Mouse (Mus musculus) intestine, postnatal 0 days (tissue): ENCODE results near the gene Irs2. TPM values are rescaled to one million over a fixed set of nuclear protein-coding genes. Genes with fewer than 3 reads are reported as not detected.

Experiments used
- ATAC-seq: fragments of 200-750 bp; cut with Nextera tagmentation; 2 replicates; pipeline ENCODE4 v1.8.0; 2017; ENCODE audit warnings: mild to moderate bottlenecking, moderate TSS enrichment, moderate library complexity
- H3K27ac ChIP-seq: fragments of 300-500 bp; sonication (generic); 2 replicates; pipeline ENCODE4 v1.5.1; 2014; ENCODE audit warnings: mild to moderate bottlenecking, low read depth, low read length, moderate library complexity
- H3K27me3 ChIP-seq: fragments of 300-500 bp; sonication (generic); replicated peaks from 2 replicates; pipeline ENCODE4 v1.6.1; 2014; ENCODE audit warnings: low read length, mixed read lengths; ENCODE audit not compliant: control insufficient read depth, insufficient read depth
- H3K36me3 ChIP-seq: fragments of 300-500 bp; sonication (generic); 2 replicates; pipeline ENCODE4 v1.6.1; 2014; ENCODE audit warnings: mild to moderate bottlenecking, moderate library complexity; ENCODE audit not compliant: control insufficient read depth, insufficient read depth
- H3K4me1 ChIP-seq: fragments of 300-500 bp; sonication (generic); replicated peaks from 2 replicates; pipeline ENCODE4 v1.6.1; 2014; ENCODE audit warnings: antibody characterized with exemption, low read length, mixed read lengths; ENCODE audit not compliant: control insufficient read depth, insufficient read depth
- H3K4me2 ChIP-seq: fragments of 300-500 bp; sonication (generic); replicated peaks from 2 replicates; pipeline ENCODE4 v1.6.1; 2014; ENCODE audit warnings: low read depth, mild to moderate bottlenecking, moderate library complexity
- H3K4me3 ChIP-seq: fragments of 300-500 bp; sonication (generic); 2 replicates; pipeline ENCODE4 v1.5.1; 2014; ENCODE audit warnings: low read depth, low read length
- H3K9ac ChIP-seq: fragments of 300-500 bp; sonication (generic); 2 replicates; pipeline ENCODE4 v1.6.1; 2014; ENCODE audit warnings: mild to moderate bottlenecking, low read depth, low read length
- H3K9me3 ChIP-seq: fragments of 300-500 bp; sonication (generic); 2 replicates; pipeline ENCODE4 v1.6.1; 2016; ENCODE audit warnings: mixed run types; ENCODE audit not compliant: control insufficient read depth
- CTCF ChIP-seq: sonication (generic); IDR thresholded peaks from 2 replicates; pipeline ENCODE4 v1.5.1; 2016; ENCODE audit warnings: low read depth, mild to moderate bottlenecking, control low read depth, antibody characterized with exemption, moderate library complexity
- WGBS: fragments of 180-500 bp; shearing (Covaris S2); extraction: QIAGEN DNeasy Blood & Tissue Kit; methylation state at CpG from one replicate; pipeline ENCODE4 v1.1.7; 2014; 5-methylcytosine and 5-hydroxymethylcytosine counted together
- polyA plus RNA-seq: library from polyadenylated mRNA; unstranded; fragments of >200 nt; fragmentation: Nextera tagmentation; extraction: Ambion mirVana; gene quantifications from 2 replicates; pipeline ENCODE4 v1.2.1, GENCODE M21; 2015

The Irs2 gene
- polyA plus RNA-seq, 1 experiment from 2014 or later, result 7.7 TPM

DNA sequence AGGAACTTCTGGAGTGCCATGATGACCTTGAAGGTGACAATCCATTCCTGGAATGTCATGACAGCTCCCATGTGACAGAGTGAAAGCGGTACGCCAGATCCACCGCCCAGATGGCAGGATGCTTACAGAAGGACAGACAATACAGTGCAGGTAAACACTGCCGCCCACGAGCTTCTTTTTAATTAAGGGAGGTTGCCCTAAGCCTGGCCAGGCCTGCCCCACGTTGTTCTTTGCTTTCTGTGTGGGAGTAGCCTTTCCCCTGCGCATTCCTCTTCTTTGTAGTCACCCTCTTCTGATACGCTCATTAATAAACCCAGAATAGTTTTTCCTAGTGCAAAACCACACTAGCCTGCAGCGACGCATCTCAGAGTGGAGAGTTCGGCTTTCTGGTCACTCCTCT is 36.4 kb upstream of the Irs2 start:
- no peaks in the 10 kb centered on the region for H3K36me3 ChIP-seq
- H3K27ac ChIP-seq, result no peak overlapping the region
- no peak overlapping the region for H3K4me2 ChIP-seq
- H3K27me3 ChIP-seq, result no peaks in the 10 kb centered on the region
- 73% methylated on average over 11 of the region's 11 CpGs for WGBS
- no peak for TF ChIP-seq CTCF
- ATAC-seq, result no peak
- H3K4me1 ChIP-seq, result no peaks in the 10 kb centered on the region
- no peaks in the 10 kb centered on the region for H3K9me3 ChIP-seq
- H3K9ac ChIP-seq, result no peak overlapping the region
- no peak overlapping the region for H3K4me3 ChIP-seq

DNA sequence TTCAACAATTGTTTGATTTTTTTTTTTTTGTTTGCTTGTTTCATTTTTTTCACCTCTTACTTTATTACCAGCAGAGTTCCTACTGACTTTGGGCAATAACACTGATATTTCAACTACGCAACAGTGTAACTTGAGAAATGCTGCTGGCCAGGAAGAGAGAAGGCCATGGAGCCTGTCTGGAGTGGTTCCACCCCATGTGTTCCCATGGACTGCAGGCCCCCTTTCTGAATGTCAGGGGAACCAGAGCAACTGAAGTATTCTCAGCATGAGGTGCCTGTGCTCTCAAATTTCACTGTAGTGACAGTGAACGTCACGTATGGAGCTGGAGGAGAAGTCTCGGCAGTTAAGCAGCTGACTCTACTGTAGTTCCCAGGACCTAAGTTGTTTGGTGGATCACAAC is 35.3 kb upstream of the Irs2 start:
- Histone ChIP-seq H3K4me3 (no peak overlapping the region), H3K9me3 (no peaks in the 10 kb centered on the region), H3K4me1 (no peaks in the 10 kb centered on the region), H3K27me3 (no peaks in the 10 kb centered on the region), H3K27ac (no peak overlapping the region), H3K36me3 (no peaks in the 10 kb centered on the region), H3K4me2 (no peak overlapping the region), H3K9ac (no peak overlapping the region)
- 87% methylated on average over 4 of the region's 4 CpGs for WGBS
- TF ChIP-seq CTCF, result no peak
- ATAC-seq, result no peak

DNA sequence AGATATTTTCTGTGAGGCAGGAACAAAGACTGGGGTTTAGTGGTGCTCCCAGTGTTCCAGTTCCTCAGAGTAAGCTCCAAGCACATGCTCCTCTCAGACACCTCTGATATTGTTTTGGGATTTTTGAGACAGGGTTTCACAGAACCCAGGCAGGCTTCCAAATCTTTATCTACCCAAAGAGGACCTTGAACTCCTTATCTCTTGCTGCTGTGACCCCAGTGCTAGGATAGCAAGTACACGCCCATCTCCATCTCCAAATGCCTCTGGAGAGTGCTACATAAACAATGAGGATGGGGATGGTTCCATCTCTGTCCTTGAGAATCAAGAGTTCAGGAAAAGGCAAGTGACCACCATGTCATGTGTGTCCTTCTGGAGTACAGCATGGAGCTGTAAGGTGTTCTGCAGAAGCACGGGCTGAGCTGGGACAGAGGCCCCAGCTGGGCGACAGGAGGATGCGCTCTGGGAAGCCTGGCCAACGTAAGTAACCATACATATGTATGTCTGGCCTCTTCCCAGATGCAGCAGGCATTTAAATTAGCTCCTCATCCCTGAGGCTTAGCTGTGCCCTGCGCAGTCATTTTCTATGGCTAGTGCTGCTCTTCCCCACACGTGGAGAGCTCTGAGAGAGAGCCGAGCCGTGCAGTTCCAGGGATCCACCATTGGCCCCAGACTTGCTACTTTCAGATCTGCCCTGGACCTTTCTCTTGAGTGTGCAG is 34.8 kb upstream of the Irs2 start:
- 78% methylated on average over 9 of the region's 9 CpGs for WGBS
- H3K9ac ChIP-seq, result no peak overlapping the region
- TF ChIP-seq CTCF, result no peak
- H3K9me3 ChIP-seq, result no peaks in the 10 kb centered on the region
- ATAC-seq, result no peak
- no peak overlapping the region for H3K27ac ChIP-seq
- no peaks in the 10 kb centered on the region for H3K27me3 ChIP-seq
- no peaks in the 10 kb centered on the region for H3K36me3 ChIP-seq
- no peak overlapping the region for H3K4me3 ChIP-seq
- no peak overlapping the region for H3K4me2 ChIP-seq
- no peaks in the 10 kb centered on the region for H3K4me1 ChIP-seq

DNA sequence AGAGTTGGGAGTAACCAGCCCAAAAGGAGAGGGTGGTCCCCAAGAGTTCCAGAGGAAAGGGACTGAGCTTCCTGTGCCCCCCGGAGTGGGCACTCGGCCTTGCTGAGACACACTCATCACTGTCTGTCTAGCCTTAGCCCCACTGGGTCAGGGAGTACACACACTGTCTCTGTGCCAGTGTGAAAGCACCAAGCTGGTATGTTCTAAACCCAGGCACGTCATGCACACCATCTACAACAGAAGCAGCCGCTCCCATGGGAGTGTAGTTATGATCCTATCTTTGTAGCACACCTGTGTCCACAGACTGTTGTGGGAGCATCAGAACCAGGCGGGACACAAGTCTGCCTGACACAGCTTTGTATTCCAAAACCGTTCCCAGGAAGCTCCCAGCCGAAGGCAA is 31.8 kb upstream of the Irs2 start:
- H3K27ac ChIP-seq, result no peak overlapping the region
- H3K9me3 ChIP-seq, result no peaks in the 10 kb centered on the region
- TF ChIP-seq CTCF, result no peak
- no peak overlapping the region for H3K4me2 ChIP-seq
- H3K27me3 ChIP-seq, result no peaks in the 10 kb centered on the region
- H3K4me3 ChIP-seq, result no peak overlapping the region
- WGBS, result 60% methylated on average over 7 of the region's 7 CpGs
- H3K9ac ChIP-seq, result no peak overlapping the region
- ATAC-seq, result peak; percentile 76
- H3K4me1 ChIP-seq, result no peaks in the 10 kb centered on the region
- no peaks in the 10 kb centered on the region for H3K36me3 ChIP-seq

DNA sequence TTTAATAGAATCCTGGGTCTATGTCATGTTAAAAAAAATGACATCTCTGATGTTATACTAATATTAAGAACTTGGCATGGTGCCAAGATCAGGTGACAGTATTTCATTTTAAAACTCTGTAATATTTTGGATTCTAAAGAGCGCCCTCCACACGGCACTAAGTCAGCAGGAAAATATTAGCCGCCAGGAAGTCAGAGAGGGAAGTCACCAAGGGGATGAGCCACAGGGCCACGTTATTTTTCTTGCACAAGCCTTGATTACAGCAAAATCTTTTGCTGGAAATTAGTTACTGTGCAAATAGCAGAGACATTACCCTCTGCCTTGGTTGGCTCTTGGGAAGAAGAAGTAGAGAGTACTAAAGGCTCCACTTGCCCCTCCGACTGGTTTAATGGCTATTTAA is 30.5 kb upstream of the Irs2 start:
- no peaks in the 10 kb centered on the region for H3K36me3 ChIP-seq
- H3K27me3 ChIP-seq, result no peaks in the 10 kb centered on the region
- no peaks in the 10 kb centered on the region for H3K4me1 ChIP-seq
- no peak overlapping the region for H3K4me2 ChIP-seq
- no peak for TF ChIP-seq CTCF
- no peak for ATAC-seq
- no peak overlapping the region for H3K27ac ChIP-seq
- no peak overlapping the region for H3K9ac ChIP-seq
- WGBS, result 72% methylated on average over 5 of the region's 5 CpGs
- no peaks in the 10 kb centered on the region for H3K9me3 ChIP-seq
- H3K4me3 ChIP-seq, result no peak overlapping the region

DNA sequence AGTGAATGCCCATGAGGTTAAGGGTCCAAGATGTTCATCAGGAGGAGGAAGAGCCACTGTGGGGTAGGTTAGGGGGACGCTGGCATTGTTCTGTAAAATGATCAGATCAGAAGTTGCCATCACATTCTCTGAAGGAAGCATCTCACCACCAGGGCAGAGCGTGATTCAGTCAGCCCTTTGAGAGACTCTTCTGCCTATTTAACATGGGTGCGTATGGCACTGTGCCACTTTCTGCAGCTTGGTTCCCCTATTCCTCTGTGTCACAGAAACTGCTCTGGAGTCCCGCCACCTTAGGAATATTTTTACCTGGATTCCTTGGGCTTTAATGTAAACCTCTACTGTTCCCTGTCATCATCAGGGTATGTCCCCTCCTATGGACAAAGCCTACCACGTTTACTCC is 30.1 kb upstream of the Irs2 start:
- no peak for TF ChIP-seq CTCF
- Histone ChIP-seq H3K9ac (no peak overlapping the region), H3K4me3 (no peak overlapping the region), H3K36me3 (no peaks in the 10 kb centered on the region), H3K9me3 (no peaks in the 10 kb centered on the region), H3K4me2 (no peak overlapping the region), H3K27me3 (no peaks in the 10 kb centered on the region), H3K4me1 (no peaks in the 10 kb centered on the region), H3K27ac (no peak overlapping the region)
- no peak for ATAC-seq
- WGBS, result 88% methylated on average over 5 of the region's 5 CpGs

DNA sequence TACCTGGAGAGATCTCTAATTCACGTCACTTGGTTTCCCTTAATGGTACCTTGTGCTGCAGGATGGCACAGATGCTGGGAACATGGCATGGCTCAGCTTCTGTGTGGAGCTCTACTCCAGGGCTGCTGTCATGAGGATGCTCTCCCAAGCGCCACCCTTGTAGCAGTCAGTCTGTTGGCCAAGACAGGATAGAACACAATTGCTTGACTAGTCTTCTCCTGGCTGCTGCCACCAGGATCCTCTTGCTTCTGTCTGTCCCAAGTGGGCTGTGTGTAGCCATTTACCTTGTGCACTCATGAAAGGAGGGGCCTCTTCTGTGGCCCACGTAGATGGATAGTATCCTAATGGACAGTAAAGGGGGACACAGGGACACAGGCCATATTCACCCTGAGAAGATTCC is 28.5 kb upstream of the Irs2 start:
- H3K4me3 ChIP-seq, result no peak overlapping the region
- no peaks in the 10 kb centered on the region for H3K27me3 ChIP-seq
- H3K4me2 ChIP-seq, result no peak overlapping the region
- no peaks in the 10 kb centered on the region for H3K9me3 ChIP-seq
- TF ChIP-seq CTCF, result no peak
- H3K36me3 ChIP-seq, result no peaks in the 10 kb centered on the region
- H3K9ac ChIP-seq, result no peak overlapping the region
- no peak for ATAC-seq
- no peak overlapping the region for H3K27ac ChIP-seq
- no peaks in the 10 kb centered on the region for H3K4me1 ChIP-seq
- WGBS, result 84% methylated on average over 3 of the region's 3 CpGs
